ENCODE assay signal across 9 mouse cellular contexts in genomic region chr3:40443788-40444595, GRCm38 (mm10).
DNase-seq lines count a peak whose midpoint lies in the region; ATAC-seq and TF ChIP-seq lines count a peak whose summit lies in the region.
"Had no signal": no experiment of that assay in that cellular context is flagged by ENCODE, and none has a peak within 500 bp of the region (broad histone marks: within the 10 kb centered on the region; RNA-seq: fewer than 3 reads in every experiment).

No protein-coding gene starts in this region.

- TF ChIP-seq CTCF in intestine, postnatal 0 days (IDR thresholded peaks at IDR 0.05; ENCODE audit: low read depth), result peak; percentile 78

- 29% methylated on average over 20 of the region's 20 CpGs for WGBS in intestine, postnatal 0 days
- WGBS in neural tube, embryonic 13.5 days, result 32% methylated on average over 20 of the region's 20 CpGs

- no peaks in the 10 kb centered on the region for H3K36me3 ChIP-seq in intestine, postnatal 0 days (ENCODE audit: control insufficient read depth, insufficient read depth)
- no peaks in the 10 kb centered on the region for H3K36me3 ChIP-seq in neural tube, embryonic 13.5 days
- H3K36me3 ChIP-seq: limb, embryonic 12.5 days had no signal

- H3K9me3 ChIP-seq in intestine, postnatal 0 days (ENCODE audit: control insufficient read depth), result no peaks in the 10 kb centered on the region
- no peaks in the 10 kb centered on the region for H3K9me3 ChIP-seq in neural tube, embryonic 13.5 days
- H3K9me3 ChIP-seq: limb, embryonic 12.5 days had no signal

- peak; percentile 91 for ATAC-seq in frontal cortex, adult (ENCODE audit: low TSS enrichment)
- no peak for ATAC-seq in intestine, postnatal 0 days
- peak; percentile 72 for ATAC-seq in neural tube, embryonic 13.5 days (ENCODE audit: low read depth)

- no peak overlapping the region for H3K9ac ChIP-seq in intestine, postnatal 0 days (ENCODE audit: low read depth, low read length)
- 0 out of 2 replicates have a peak overlapping the region, but pooled peaks have one; percentile 39 for H3K9ac ChIP-seq in neural tube, embryonic 13.5 days
- H3K9ac ChIP-seq: limb, embryonic 12.5 days had no signal

- no peaks in the 10 kb centered on the region; the same call in 1 of the 2 replicates for H3K4me1 ChIP-seq in intestine, postnatal 0 days (replicated peaks; ENCODE audit: control insufficient read depth, insufficient read depth, low read length)
- 0 out of 2 replicates have a peak, but pooled peaks cover 5% of the 10 kb centered on the region for H3K4me1 ChIP-seq in neural tube, embryonic 13.5 days (replicated peaks)

- peak overlapping the region; percentile 39; the same call in 1 of the 2 replicates for H3K4me2 ChIP-seq in intestine, postnatal 0 days (replicated peaks; ENCODE audit: low read depth)
- peak overlapping the region; percentile 53 for H3K4me2 ChIP-seq in neural tube, embryonic 13.5 days
- H3K4me2 ChIP-seq: limb, embryonic 12.5 days had no signal

- H3K27me3 ChIP-seq in intestine, postnatal 0 days (replicated peaks; ENCODE audit: control insufficient read depth, insufficient read depth, low read length), result no peaks in the 10 kb centered on the region
- no peaks in the 10 kb centered on the region for H3K27me3 ChIP-seq in neural tube, embryonic 13.5 days
- H3K27me3 ChIP-seq: limb, embryonic 12.5 days had no signal

- no peak overlapping the region for H3K27ac ChIP-seq in intestine, postnatal 0 days (ENCODE audit: low read depth, low read length)
- peak overlapping the region; percentile 28; the same call in 1 of the 2 replicates for H3K27ac ChIP-seq in neural tube, embryonic 13.5 days (replicated peaks)
- H3K27ac ChIP-seq: limb, embryonic 12.5 days had no signal

- H3K4me3 ChIP-seq in intestine, postnatal 0 days (ENCODE audit: low read depth, low read length), result no peak overlapping the region
- H3K4me3 ChIP-seq in neural tube, embryonic 13.5 days, result peak overlapping the region; percentile 17; the same call in 1 of the 2 replicates
- H3K4me3 ChIP-seq: limb, embryonic 12.5 days had no signal

- peak; percentile 41 for DNase-seq in urinary bladder, postnatal 25 days (ENCODE audit: low spot score)
- no peak for DNase-seq in urinary bladder, postnatal 10 days (ENCODE audit: low spot score)
- peak; percentile 28 for DNase-seq in cerebellum, adult 8-10 months
- DNase-seq in liver, result peak; percentile 68
- peak; percentile 10 to 12 for DNase-seq in urinary bladder, postnatal 36 days (ENCODE audit: low spot score in 2 of 2)
